Mouse (Mus musculus): ENCODE results near the gene Rnase11. TPM values are rescaled to one million over a fixed set of nuclear protein-coding genes. Genes with fewer than 3 reads are reported as not detected.
A peak's percentile ranks its signal among the peaks of the same experiment; 100 is the strongest.
"Not testable (repeated sequence)": the region's sequence is repeated elsewhere in the genome, so short reads cannot be mapped to it uniquely, and the experiment has no call there.

Rnase11 gene
- polyA plus RNA-seq, 1 experiment = not detected

GRCm38 (mm10) chr14:51024820-51025219 lies 25.1 kb downstream of the Rnase11 start:
- TF ChIP-seq CTCF (IDR thresholded peaks at IDR 0.05; ENCODE audit: insufficient read depth, low read length) (no peak), POLR2A (IDR thresholded peaks at IDR 0.05; ENCODE audit: borderline replicate concordance, extremely low read depth, low read depth, low read length) (no peak)
- DNase-seq = no peak
- no peak overlapping the region for H3K4me3 ChIP-seq (replicated peaks; ENCODE audit: extremely low read depth, low read depth, low read length)
- WGBS = 96% methylated on average over 1 of the region's 1 CpGs
- H3K4me1 ChIP-seq (ENCODE audit: control insufficient read depth, insufficient read depth, low read length) = no peaks in the 10 kb centered on the region

DNA sequence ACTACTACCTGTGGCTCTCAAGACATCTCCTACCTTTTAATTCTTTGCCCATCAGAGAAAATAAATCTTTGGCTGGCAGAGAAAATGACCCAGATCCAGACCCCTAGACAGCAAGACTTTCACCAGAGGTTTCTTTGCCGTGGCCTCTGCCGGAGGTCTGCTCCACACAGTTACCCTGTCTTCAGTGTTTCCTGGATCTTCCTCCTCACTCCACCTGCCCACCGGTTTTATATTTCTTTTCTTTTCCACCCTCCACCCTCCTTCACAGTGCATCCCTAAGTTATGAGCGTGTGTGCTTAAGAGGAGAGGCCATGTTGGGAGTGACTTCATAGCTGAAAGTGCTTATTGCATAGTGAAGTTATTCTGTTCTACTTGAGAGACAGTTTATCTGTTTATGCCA lies 26.5 kb downstream of the Rnase11 start:
- H3K4me1 ChIP-seq (ENCODE audit: control insufficient read depth, insufficient read depth, low read length) = no peaks in the 10 kb centered on the region
- no peak overlapping the region for H3K4me3 ChIP-seq (replicated peaks; ENCODE audit: extremely low read depth, low read depth, low read length)
- 82% methylated on average over 4 of the region's 4 CpGs for WGBS
- DNase-seq = no peak
- TF ChIP-seq CTCF (IDR thresholded peaks at IDR 0.05; ENCODE audit: insufficient read depth, low read length) (no peak), POLR2A (IDR thresholded peaks at IDR 0.05; ENCODE audit: borderline replicate concordance, extremely low read depth, low read depth, low read length) (no peak)

- DNase-seq = no peak
- H3K4me3 ChIP-seq (replicated peaks; ENCODE audit: extremely low read depth, low read depth, low read length) = no peak overlapping the region
- H3K4me1 ChIP-seq (ENCODE audit: control insufficient read depth, insufficient read depth, low read length) = no peaks in the 10 kb centered on the region
- 43% methylated on average over 3 of the region's 3 CpGs for WGBS
- no peak for TF ChIP-seq CTCF (IDR thresholded peaks at IDR 0.05; ENCODE audit: insufficient read depth, low read length)
Measured at GRCm38 (mm10) chr14:51017256-51017655, 32.7 kb downstream of the Rnase11 start.

GRCm38 (mm10) chr14:51015780-51016179 lies 34.2 kb downstream of the Rnase11 start:
- Histone ChIP-seq H3K4me3 (replicated peaks; ENCODE audit: extremely low read depth, low read depth, low read length) (no peak overlapping the region), H3K4me1 (ENCODE audit: control insufficient read depth, insufficient read depth, low read length) (no peaks in the 10 kb centered on the region)
- TF ChIP-seq POLR2A (IDR thresholded peaks at IDR 0.05; ENCODE audit: borderline replicate concordance, extremely low read depth, low read depth, low read length) (no peak), CTCF (IDR thresholded peaks at IDR 0.05; ENCODE audit: insufficient read depth, low read length) (no peak)
- DNase-seq = no peak

GRCm38 (mm10) chr14:51014724-51015123 lies 35.2 kb downstream of the Rnase11 start:
- not testable (repeated sequence) for DNase-seq; H3K4me3 ChIP-seq (replicated peaks; ENCODE audit: extremely low read depth, low read depth, low read length); H3K4me1 ChIP-seq (ENCODE audit: control insufficient read depth, insufficient read depth, low read length)
- WGBS = 80% methylated on average over 3 of the region's 3 CpGs

DNA sequence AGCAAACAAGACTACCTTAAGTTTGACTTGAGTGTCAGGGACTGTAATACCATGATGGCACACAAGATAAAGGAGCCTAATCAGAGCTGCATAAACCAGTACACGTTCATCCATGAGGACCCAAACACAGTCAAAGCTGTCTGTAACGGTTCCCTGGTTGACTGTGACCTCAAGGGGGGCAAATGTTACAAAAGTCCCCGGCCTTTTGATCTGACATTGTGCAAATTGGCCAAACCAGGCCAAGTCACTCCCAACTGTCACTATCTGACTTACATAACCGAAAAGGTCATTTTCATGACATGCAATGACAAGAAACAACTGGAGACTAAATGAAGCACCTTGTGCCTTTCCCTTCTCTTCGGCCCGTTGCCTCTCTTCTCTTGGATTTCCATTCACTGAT lies 40.4 kb downstream of the Rnase11 start:
- DNase-seq = no peak
- TF ChIP-seq POLR2A (IDR thresholded peaks at IDR 0.05; ENCODE audit: borderline replicate concordance, extremely low read depth, low read depth, low read length) (no peak), CTCF (IDR thresholded peaks at IDR 0.05; ENCODE audit: insufficient read depth, low read length) (no peak)
- peaks cover 2% of the 10 kb centered on the region; the same call in 1 of the 2 replicates for H3K4me1 ChIP-seq (ENCODE audit: control insufficient read depth, insufficient read depth, low read length)
- no peak overlapping the region for H3K4me3 ChIP-seq (replicated peaks; ENCODE audit: extremely low read depth, low read depth, low read length)
- WGBS = 76% methylated on average over 6 of the region's 6 CpGs

GRCm38 (mm10) chr14:51008781-51009180 lies 41.2 kb downstream of the Rnase11 start:
- H3K4me1 ChIP-seq (ENCODE audit: control insufficient read depth, insufficient read depth, low read length) = peaks cover 2% of the 10 kb centered on the region; the same call in 1 of the 2 replicates
- 53% methylated on average over 4 of the region's 4 CpGs for WGBS
- TF ChIP-seq POLR2A (IDR thresholded peaks at IDR 0.05; ENCODE audit: borderline replicate concordance, extremely low read depth, low read depth, low read length) (no peak), CTCF (IDR thresholded peaks at IDR 0.05; ENCODE audit: insufficient read depth, low read length) (no peak)
- H3K4me3 ChIP-seq (replicated peaks; ENCODE audit: extremely low read depth, low read depth, low read length) = no peak overlapping the region
- no peak for DNase-seq

- H3K4me3 ChIP-seq (replicated peaks; ENCODE audit: extremely low read depth, low read depth, low read length) = no peak overlapping the region
- H3K4me1 ChIP-seq (ENCODE audit: control insufficient read depth, insufficient read depth, low read length) = peaks cover 2% of the 10 kb centered on the region; the same call in 1 of the 2 replicates
- WGBS = 32% methylated on average over 13 of the region's 13 CpGs
- no peak for TF ChIP-seq CTCF (IDR thresholded peaks at IDR 0.05; ENCODE audit: insufficient read depth, low read length)
- no peak for TF ChIP-seq POLR2A (IDR thresholded peaks at IDR 0.05; ENCODE audit: borderline replicate concordance, extremely low read depth, low read depth, low read length)
- peak; percentile 20 for DNase-seq
Measured at GRCm38 (mm10) chr14:51007914-51008713, 41.8 kb downstream of the Rnase11 start.

DNA sequence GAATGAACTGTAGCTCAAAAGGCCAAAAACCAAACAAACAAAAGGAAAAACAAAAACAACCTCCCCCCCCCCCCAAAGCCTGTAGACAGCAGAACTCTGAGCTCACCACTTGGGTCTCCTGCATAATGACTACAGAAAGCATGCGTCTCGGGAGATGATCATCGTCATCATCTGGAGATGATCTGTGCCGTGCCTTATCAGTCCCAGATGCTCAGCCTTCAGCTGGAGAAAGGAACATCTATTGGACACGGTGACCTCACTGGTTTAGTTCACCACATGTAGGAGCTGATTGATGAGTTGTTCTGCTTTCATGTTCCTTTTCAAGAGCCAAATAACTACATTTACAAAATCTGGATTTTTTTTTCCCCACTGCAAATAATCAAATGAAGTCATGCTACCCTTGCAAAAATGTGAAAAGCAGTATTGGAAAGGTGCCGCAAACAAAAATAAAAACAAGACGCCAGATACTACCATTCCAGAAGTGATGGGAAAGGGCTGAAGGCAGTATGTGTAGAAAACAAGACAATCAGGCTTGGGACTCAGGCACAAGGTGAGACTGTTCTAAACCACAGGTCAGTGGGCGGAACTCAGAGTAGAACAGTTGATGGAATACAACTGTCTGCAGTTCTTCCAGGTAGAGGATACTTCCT lies 42.7 kb downstream of the Rnase11 start, which contains the start of gene Rnase10:
TSS of gene Rnase10 (plus strand) at position 600 of the 650 bp plus-strand sequence.
- TF ChIP-seq CTCF (IDR thresholded peaks at IDR 0.05; ENCODE audit: insufficient read depth, low read length) = no peak
- no peak for TF ChIP-seq POLR2A (IDR thresholded peaks at IDR 0.05; ENCODE audit: borderline replicate concordance, extremely low read depth, low read depth, low read length)
- WGBS = 77% methylated on average over 8 of the region's 8 CpGs
- no peak for DNase-seq

More for the DNA sequence above, 42.7 kb downstream of the Rnase11 start, which contains the start of gene Rnase10:
- Histone ChIP-seq H3K4me1 (ENCODE audit: control insufficient read depth, insufficient read depth, low read length) (peaks cover 2% of the 10 kb centered on the region; the same call in 1 of the 2 replicates), H3K4me3 (replicated peaks; ENCODE audit: extremely low read depth, low read depth, low read length) (no peak within 1 kb of the TSS)

Other genes starting within 250 kb of the Rnase11 start
- gene Ccnb1ip1, start 242.4 kb downstream of the Rnase11 start, polyA plus RNA-seq (2012; rRNA removed) = not detected in 2 replicates
- 9.6 and 17.4 TPM in 2 replicates for gene Parp2, start 242.3 kb downstream of the Rnase11 start, polyA plus RNA-seq (2012; rRNA removed)
- 28.1 and 28.6 TPM in 2 replicates for gene Tep1, start 179.6 kb downstream of the Rnase11 start, polyA plus RNA-seq (2012; rRNA removed)
- gene Klhl33, start 152.7 kb downstream of the Rnase11 start, polyA plus RNA-seq (2012; rRNA removed) = 1.4 and 3.7 TPM in 2 replicates
- 104 and 122 TPM in 2 replicates for gene Osgep, start 125.3 kb downstream of the Rnase11 start, polyA plus RNA-seq (2012; rRNA removed)
- 12.0 and 23.2 TPM in 2 replicates for gene Apex1, start 125.2 kb downstream of the Rnase11 start, polyA plus RNA-seq (2012; rRNA removed)
- 99.1 and 111 TPM in 2 replicates for gene Pip4p1, start 119.3 kb downstream of the Rnase11 start, polyA plus RNA-seq (2012; rRNA removed)
- 35.3 and 37.0 TPM in 2 replicates for gene Pnp, start 119.1 kb downstream of the Rnase11 start, polyA plus RNA-seq (2012; rRNA removed)
- 20.3 and 46.2 TPM in 2 replicates for gene Gm49342, start 105.6 kb downstream of the Rnase11 start, polyA plus RNA-seq (2012; rRNA removed)
- 0.97 and 1.1 TPM in 2 replicates for gene Pnp2, start 94.2 kb downstream of the Rnase11 start, polyA plus RNA-seq (2012; rRNA removed)
- gene Rnase10, start 42.4 kb downstream of the Rnase11 start, polyA plus RNA-seq (2012; rRNA removed) = 0.14 TPM in 1 of 2 replicates, not detected in the other
- not detected in 2 replicates for gene Rnase9, start 8.3 kb downstream of the Rnase11 start, polyA plus RNA-seq (2012; rRNA removed)
- not detected in 2 replicates for gene Rnase12, start 7.5 kb upstream of the Rnase11 start, polyA plus RNA-seq (2012; rRNA removed)
- gene Olfr750, start 24.3 kb upstream of the Rnase11 start, polyA plus RNA-seq (2012; rRNA removed) = 3.1 and 3.6 TPM in 2 replicates
- 581 and 650 TPM in 2 replicates for gene Rnase4, start 40.9 kb upstream of the Rnase11 start, polyA plus RNA-seq (2012; rRNA removed)
- 61.7 and 72.5 TPM in 2 replicates for gene Ang, start 41.0 kb upstream of the Rnase11 start, polyA plus RNA-seq (2012; rRNA removed)
- gene Eddm3b, start 64.3 kb upstream of the Rnase11 start, polyA plus RNA-seq (2012; rRNA removed) = 0.08 TPM in 1 of 2 replicates, not detected in the other
- gene Rnase6, start 73.7 kb upstream of the Rnase11 start, polyA plus RNA-seq (2012; rRNA removed) = 12.1 and 19.2 TPM in 2 replicates
- 3.7 and 4.8 TPM in 2 replicates for gene Rnase1, start 96.6 kb upstream of the Rnase11 start, polyA plus RNA-seq (2012; rRNA removed)
- 0.40 TPM in 1 of 2 replicates, not detected in the other for gene Rnase2b, start 112.1 kb upstream of the Rnase11 start, polyA plus RNA-seq (2012; rRNA removed)
- not detected in 2 replicates for gene Ang2, start 149.0 kb upstream of the Rnase11 start, polyA plus RNA-seq (2012; rRNA removed)
- not detected in 2 replicates for gene Ear14, start 153.2 kb upstream of the Rnase11 start, polyA plus RNA-seq (2012; rRNA removed)
- not detected in 2 replicates for gene Rnase2a, start 205.9 kb upstream of the Rnase11 start, polyA plus RNA-seq (2012; rRNA removed)